Mouse (Mus musculus) liver, postnatal 0 days (tissue): ENCODE data around the gene Usp35. TPM values are rescaled to one million over a fixed set of nuclear protein-coding genes. Genes with fewer than 3 reads are reported as not detected.

Experiments
- ATAC-seq: fragments of 200-750 bp; cut with Nextera tagmentation; 2 replicates; pipeline ENCODE4 v1.8.0; 2017; ENCODE audit warnings: mild to moderate bottlenecking, moderate library complexity
- DNase-seq: peaks from one replicate; pipeline ENCODE4 v3.0.0-alpha.2; 2016
- H3K27ac ChIP-seq: fragments of 300-500 bp; sonication (generic); 2 replicates; pipeline ENCODE4 v1.5.1; 2014; ENCODE audit warnings: antibody characterized with exemption, moderate library complexity, mild to moderate bottlenecking, low read depth
- H3K27me3 ChIP-seq: fragments of 300-500 bp; sonication (generic); 2 replicates; pipeline ENCODE4 v1.6.1; 2014; ENCODE audit warnings: low read length, control low read depth, mixed read lengths; ENCODE audit not compliant: insufficient read depth
- H3K36me3 ChIP-seq: fragments of 300-500 bp; sonication (generic); replicated peaks from 2 replicates; pipeline ENCODE4 v1.6.1; 2014; ENCODE audit warnings: mild to moderate bottlenecking, control low read depth, low read length, moderate library complexity, mixed read lengths; ENCODE audit not compliant: insufficient read depth
- H3K4me1 ChIP-seq: fragments of 300-500 bp; sonication (generic); 2 replicates; pipeline ENCODE4 v1.6.1; 2014; ENCODE audit warnings: antibody characterized with exemption, mild to moderate bottlenecking, control low read depth; ENCODE audit not compliant: insufficient read depth
- H3K4me2 ChIP-seq: fragments of 300-500 bp; sonication (generic); 2 replicates; pipeline ENCODE4 v1.6.1; 2014; ENCODE audit warnings: low read depth, mild to moderate bottlenecking, low read length, moderate library complexity, mixed read lengths
- H3K4me3 ChIP-seq: fragments of 300-500 bp; sonication (generic); 2 replicates; pipeline ENCODE4 v1.5.1; 2014; ENCODE audit warnings: low read depth, low read length
- H3K9ac ChIP-seq: fragments of 300-500 bp; sonication (generic); replicated peaks from 2 replicates; pipeline ENCODE4 v1.6.1; 2014; ENCODE audit warnings: mild to moderate bottlenecking, moderate library complexity
- H3K9me3 ChIP-seq: fragments of 300-500 bp; sonication (generic); 2 replicates; pipeline ENCODE4 v1.6.1; 2016; ENCODE audit warnings: mild to moderate bottlenecking, control low read depth, low read length, mixed read lengths
- CTCF ChIP-seq: sonication (generic); IDR thresholded peaks from 2 replicates; pipeline ENCODE4 v1.5.1; 2016; ENCODE audit warnings: antibody characterized with exemption, low read depth
- EP300 ChIP-seq: IDR thresholded peaks from 2 replicates; pipeline ENCODE4 v1.6.1; 2016; ENCODE audit warnings: antibody characterized with exemption, low read depth, mild to moderate bottlenecking
- WGBS: fragments of 180-500 bp; shearing (Covaris S2); extraction: QIAGEN DNeasy Blood & Tissue Kit; methylation state at CpG from one replicate; pipeline ENCODE4 v1.1.7; 2014; ENCODE audit not compliant: insufficient replicate concordance; 5-methylcytosine and 5-hydroxymethylcytosine counted together
- polyA plus RNA-seq: library from polyadenylated mRNA; unstranded; fragments of >200 nt; fragmentation: Nextera tagmentation; extraction: Ambion mirVana; gene quantifications from 2 replicates; pipeline ENCODE4 v1.2.1, GENCODE M21; 2015

Usp35 gene
- polyA plus RNA-seq, 1 experiment from 2014 or later = 0.14 TPM

DNA sequence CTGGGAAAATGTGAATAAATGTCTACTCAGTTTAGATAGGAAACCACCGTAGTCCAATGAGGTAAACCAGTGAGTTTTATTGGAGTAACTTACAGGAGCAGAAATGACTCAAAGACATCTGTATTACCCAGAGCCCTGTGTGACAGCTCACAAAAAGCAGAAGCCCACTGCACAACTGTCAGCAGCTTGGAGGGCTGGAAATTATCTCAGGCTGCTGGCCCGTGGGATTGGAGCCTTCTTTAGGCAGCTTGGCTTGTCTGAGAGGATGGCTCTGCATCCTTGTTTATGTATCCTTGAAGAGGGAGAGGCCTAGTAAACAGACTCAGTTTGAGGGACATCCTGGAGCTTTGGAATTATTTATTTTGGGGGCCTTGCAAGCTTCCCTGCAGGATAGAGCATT, 11.1 kb upstream of the Usp35 start:
- DNase-seq = no peak
- Histone ChIP-seq H3K9me3 (no peaks in the 10 kb centered on the region), H3K4me2 (no peak overlapping the region), H3K9ac (no peak overlapping the region), H3K4me3 (no peak overlapping the region), H3K27me3 (no peaks in the 10 kb centered on the region), H3K4me1 (peaks cover 5% of the 10 kb centered on the region), H3K27ac (no peak overlapping the region), H3K36me3 (no peaks in the 10 kb centered on the region)
- no peak for TF ChIP-seq EP300
- TF ChIP-seq CTCF = no peak
- ATAC-seq = no peak
- 54% methylated on average over 2 of the region's 2 CpGs for whole genome bisulfite sequencing

DNA sequence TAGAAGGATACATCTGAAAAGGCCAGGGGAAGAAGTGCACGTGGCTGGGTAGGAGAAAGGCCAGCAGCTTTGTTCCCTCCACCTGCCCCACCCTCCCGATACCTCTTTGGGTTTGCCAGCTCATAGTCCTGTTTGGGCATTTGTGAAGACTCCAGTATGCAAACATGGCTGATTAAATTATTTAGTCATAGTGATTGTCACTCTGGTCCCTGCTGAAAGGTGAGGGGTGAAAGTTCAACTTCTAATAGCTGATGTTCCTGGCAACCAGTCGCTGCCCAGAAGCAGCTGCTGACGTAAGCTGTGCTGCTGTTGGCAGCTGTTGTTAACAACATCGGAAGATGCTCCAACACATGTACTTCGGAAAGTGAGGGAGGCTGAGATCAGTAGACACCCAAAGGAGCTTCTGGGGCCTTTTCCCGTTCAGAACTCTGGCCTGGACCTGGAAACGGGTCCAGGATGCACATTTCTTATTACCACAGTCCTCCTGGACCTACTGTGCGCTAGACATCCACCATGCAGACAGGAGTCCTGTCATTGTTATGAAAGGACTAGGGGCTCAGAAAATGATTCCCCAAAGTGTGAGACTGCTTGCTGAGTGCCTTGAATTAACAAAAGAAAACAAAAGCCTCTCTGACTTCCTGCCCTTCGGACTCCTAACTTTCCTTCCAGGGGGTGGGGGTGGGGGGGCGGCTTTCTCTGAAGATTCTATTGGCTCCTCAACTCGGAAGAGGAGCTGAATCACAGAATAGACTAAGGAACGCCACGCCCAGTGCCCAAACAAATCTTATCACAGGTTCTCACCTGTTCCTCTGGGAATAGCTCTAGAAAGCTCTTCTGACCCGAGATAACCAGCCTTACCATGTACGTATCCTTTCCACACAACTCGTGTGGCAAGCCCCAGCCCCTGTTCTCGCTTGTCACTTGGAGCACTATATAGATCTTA, 9.4 kb upstream of the Usp35 start:
- TF ChIP-seq EP300 = 0 out of 2 replicates have a peak, but pooled peaks have one; percentile 19
- TF ChIP-seq CTCF = no peak
- no peak overlapping the region for H3K9ac ChIP-seq
- H3K27ac ChIP-seq = 0 out of 2 replicates have a peak overlapping the region, but pooled peaks have one; percentile 12
- no peak overlapping the region for H3K4me3 ChIP-seq
- ATAC-seq (peak; percentile 73), DNase-seq (no peak)
- H3K27me3 ChIP-seq = no peaks in the 10 kb centered on the region
- H3K36me3 ChIP-seq = no peaks in the 10 kb centered on the region
- no peaks in the 10 kb centered on the region for H3K9me3 ChIP-seq
- H3K4me1 ChIP-seq = peaks cover 5% of the 10 kb centered on the region
- H3K4me2 ChIP-seq = no peak overlapping the region
- 51% methylated on average over 18 of the region's 18 CpGs for WGBS

DNA sequence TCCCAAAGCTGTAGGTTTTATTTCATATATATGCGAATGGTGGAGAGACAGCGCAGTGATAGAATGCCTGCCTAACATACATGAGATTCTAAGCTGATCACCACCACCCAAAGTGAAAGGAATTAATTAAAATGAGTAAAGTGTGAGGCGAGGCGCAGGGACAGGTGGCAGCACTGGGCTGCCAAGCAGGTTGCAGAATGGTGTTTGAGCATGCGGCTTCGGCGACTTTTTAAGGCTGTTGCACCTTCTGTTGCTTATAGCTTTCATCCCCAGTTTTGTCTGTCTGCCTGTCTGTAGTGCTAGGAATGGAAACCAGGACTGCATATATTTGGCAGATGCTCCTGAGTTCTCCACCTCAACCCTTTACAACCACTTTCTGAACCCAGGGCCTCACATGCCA, 7.8 kb upstream of the Usp35 start:
- no peak for DNase-seq
- no peaks in the 10 kb centered on the region for H3K9me3 ChIP-seq
- no peak overlapping the region for H3K4me2 ChIP-seq
- H3K4me3 ChIP-seq = no peak overlapping the region
- TF ChIP-seq CTCF = no peak
- TF ChIP-seq EP300 = no peak
- no peak overlapping the region for H3K9ac ChIP-seq
- H3K4me1 ChIP-seq = peaks cover 5% of the 10 kb centered on the region
- H3K27me3 ChIP-seq = no peaks in the 10 kb centered on the region
- no peak overlapping the region for H3K27ac ChIP-seq
- 94% methylated on average over 7 of the region's 7 CpGs for WGBS
- H3K36me3 ChIP-seq = no peaks in the 10 kb centered on the region
- ATAC-seq = no peak

DNA sequence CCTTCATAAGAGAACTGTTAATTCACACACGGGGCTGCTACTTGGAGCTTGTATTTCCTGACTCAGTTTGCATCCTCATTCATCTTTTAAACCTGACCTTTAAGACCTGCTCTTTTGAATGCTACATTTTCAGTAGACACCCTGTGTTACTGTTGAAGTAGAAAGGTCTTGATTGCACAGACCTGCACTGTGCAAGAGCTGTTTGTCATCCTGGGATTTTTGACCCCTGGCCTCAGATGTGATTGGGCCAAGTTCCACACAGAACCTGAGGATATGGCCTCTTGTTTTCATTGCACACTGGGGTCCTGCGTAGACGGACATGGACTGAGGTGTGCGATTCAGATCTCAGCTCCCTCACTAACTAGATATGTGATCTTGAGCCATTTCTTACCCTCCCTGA, 6.8 kb upstream of the Usp35 start:
- Histone ChIP-seq H3K9ac (no peak overlapping the region), H3K36me3 (no peaks in the 10 kb centered on the region), H3K9me3 (no peaks in the 10 kb centered on the region), H3K27ac (peak overlapping the region; percentile 60), H3K4me1 (peaks cover 5% of the 10 kb centered on the region), H3K27me3 (no peaks in the 10 kb centered on the region), H3K4me2 (no peak overlapping the region), H3K4me3 (no peak overlapping the region)
- ATAC-seq = peak; percentile 78
- TF ChIP-seq CTCF (no peak), EP300 (no peak)
- DNase-seq = no peak
- WGBS = 61% methylated on average over 4 of the region's 4 CpGs

DNA sequence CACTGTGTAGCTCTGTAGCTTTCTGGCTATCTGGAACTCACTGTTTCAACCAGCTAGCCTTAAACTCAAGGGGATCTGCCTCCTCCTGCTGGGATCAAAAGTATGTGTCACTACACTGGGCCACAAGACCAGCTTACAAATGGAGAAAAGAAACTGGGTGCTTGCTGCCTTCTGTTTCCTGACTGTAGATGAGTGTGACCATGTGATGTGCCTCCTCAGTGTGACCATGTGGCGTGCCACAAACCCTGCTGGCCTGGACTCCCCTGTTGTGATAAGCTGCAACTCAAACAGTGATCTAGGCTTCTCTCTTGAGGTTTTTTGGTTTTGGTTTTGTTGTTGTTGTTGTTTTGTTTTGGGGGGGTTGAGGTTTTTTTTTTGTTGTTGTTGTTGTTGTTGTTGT, 4.9 kb upstream of the Usp35 start:
- no peak for ATAC-seq
- 40% methylated on average over 1 of the region's 1 CpGs for WGBS
- H3K36me3 ChIP-seq = no peaks in the 10 kb centered on the region
- no peak overlapping the region for H3K4me2 ChIP-seq
- no peak overlapping the region for H3K9ac ChIP-seq
- H3K27me3 ChIP-seq = no peaks in the 10 kb centered on the region
- no peaks in the 10 kb centered on the region for H3K9me3 ChIP-seq
- no peak overlapping the region for H3K4me3 ChIP-seq
- peaks cover 16% of the 10 kb centered on the region for H3K4me1 ChIP-seq
- H3K27ac ChIP-seq = no peak overlapping the region
- TF ChIP-seq CTCF (no peak), EP300 (no peak)
- DNase-seq = no peak

DNA sequence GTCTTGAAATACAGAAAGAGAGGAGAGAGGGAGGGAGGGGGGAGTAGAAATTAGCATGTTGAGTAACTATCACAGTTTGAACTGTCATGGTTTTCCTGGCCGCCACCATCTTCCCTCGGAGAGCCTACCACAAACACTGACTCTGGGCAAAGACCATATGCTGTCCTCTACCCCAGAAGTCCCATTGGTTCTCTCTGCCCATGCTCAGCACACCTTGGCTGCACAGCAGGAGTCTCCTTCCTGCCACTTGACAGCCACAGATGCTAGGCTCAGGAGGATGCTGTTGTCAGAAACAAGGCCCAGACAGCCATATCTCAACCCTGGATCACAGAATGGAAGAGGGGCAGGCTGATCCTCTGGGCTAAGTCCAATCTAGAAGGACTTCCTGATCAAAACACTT, 2.6 kb upstream of the Usp35 start:
- WGBS = 64% methylated on average over 2 of the region's 2 CpGs
- no peaks in the 10 kb centered on the region for H3K27me3 ChIP-seq
- no peaks in the 10 kb centered on the region for H3K9me3 ChIP-seq
- ATAC-seq = no peak
- no peak overlapping the region for H3K4me2 ChIP-seq
- no peak overlapping the region for H3K9ac ChIP-seq
- TF ChIP-seq CTCF = no peak
- TF ChIP-seq EP300 = no peak
- H3K27ac ChIP-seq = no peak overlapping the region
- H3K4me3 ChIP-seq = no peak overlapping the region
- H3K36me3 ChIP-seq = no peaks in the 10 kb centered on the region
- peaks cover 15% of the 10 kb centered on the region for H3K4me1 ChIP-seq
- no peak for DNase-seq
